In genomic region chr17:57274686-57275085, GRCm38 (mm10) we compare ENCODE assay signal across 7 mouse cellular contexts. TPM values are rescaled to one million over a fixed set of nuclear protein-coding genes. Genes with fewer than 3 reads are reported as not detected.
A peak's percentile ranks its signal among the peaks of the same experiment; 100 is the strongest.
DNase-seq lines count a peak whose midpoint lies in the region; ATAC-seq and TF ChIP-seq lines count a peak whose summit lies in the region.

No protein-coding gene starts in this region.

- H3K4me1 ChIP-seq in lung, postnatal 0 days (ENCODE audit: insufficient read depth, low read depth, low read length), result peaks cover 3% of the 10 kb centered on the region; the same call in 1 of the 2 replicates
- peaks cover 13% of the 10 kb centered on the region; the same call in 1 of the 2 replicates for H3K4me1 ChIP-seq in embryonic facial prominence, embryonic 14.5 days (ENCODE audit: control insufficient read depth, insufficient read depth, low read length)
- peaks cover 10% of the 10 kb centered on the region for H3K4me1 ChIP-seq in liver, embryonic 11.5 days (replicated peaks; ENCODE audit: control insufficient read depth, insufficient read depth, low read length)
- H3K4me1 ChIP-seq in stomach, embryonic 16.5 days (ENCODE audit: control insufficient read depth, insufficient read depth, low read length), result peaks cover 15% of the 10 kb centered on the region

- H3K27ac ChIP-seq in lung, postnatal 0 days (ENCODE audit: low read length), result peak overlapping the region; percentile 91
- H3K27ac ChIP-seq in embryonic facial prominence, embryonic 14.5 days (replicated peaks; ENCODE audit: low read depth, low read length), result no peak overlapping the region
- H3K27ac ChIP-seq in liver, embryonic 11.5 days (ENCODE audit: low read depth, low read length), result no peak overlapping the region
- peak overlapping the region; percentile 78 for H3K27ac ChIP-seq in stomach, embryonic 16.5 days (ENCODE audit: low read length)

- TF ChIP-seq EP300 in lung, postnatal 0 days (IDR thresholded peaks at IDR 0.05), result no peak

- 3% methylated on average over 15 of the region's 15 CpGs for WGBS in lung, postnatal 0 days
- WGBS in embryonic facial prominence, embryonic 14.5 days, result 6% methylated on average over 15 of the region's 15 CpGs
- 6% methylated on average over 15 of the region's 15 CpGs for WGBS in liver, embryonic 11.5 days
- 4% methylated on average over 15 of the region's 15 CpGs for WGBS in stomach, embryonic 16.5 days

- no peaks in the 10 kb centered on the region for H3K36me3 ChIP-seq in lung, postnatal 0 days (ENCODE audit: insufficient read depth, low read length)
- no peaks in the 10 kb centered on the region for H3K36me3 ChIP-seq in embryonic facial prominence, embryonic 14.5 days (ENCODE audit: control insufficient read depth, insufficient read depth, low read length)
- no peaks in the 10 kb centered on the region for H3K36me3 ChIP-seq in liver, embryonic 11.5 days (ENCODE audit: control insufficient read depth, insufficient read depth, low read length)
- H3K36me3 ChIP-seq in stomach, embryonic 16.5 days (ENCODE audit: control insufficient read depth, insufficient read depth, low read length), result no peaks in the 10 kb centered on the region

- no peak for ATAC-seq in lung, postnatal 0 days
- 0 out of 2 replicates have a peak, but pooled peaks have one; percentile 2 for ATAC-seq in embryonic facial prominence, embryonic 14.5 days (ENCODE audit: low read depth)
- ATAC-seq in liver, embryonic 11.5 days (replicated peaks; ENCODE audit: low FRiP score), result no peak
- no peak for ATAC-seq in stomach, embryonic 16.5 days (ENCODE audit: insufficient read depth, low FRiP score)

- no peaks in the 10 kb centered on the region for H3K27me3 ChIP-seq in lung, postnatal 0 days (replicated peaks; ENCODE audit: insufficient read depth, low read length)
- H3K27me3 ChIP-seq in embryonic facial prominence, embryonic 14.5 days (replicated peaks; ENCODE audit: control insufficient read depth, insufficient read depth, low read length), result peaks cover 10% of the 10 kb centered on the region
- H3K27me3 ChIP-seq in liver, embryonic 11.5 days (replicated peaks; ENCODE audit: control insufficient read depth, insufficient read depth, low read length), result peaks cover 23% of the 10 kb centered on the region
- peaks cover 3% of the 10 kb centered on the region; the same call in 1 of the 2 replicates for H3K27me3 ChIP-seq in stomach, embryonic 16.5 days (ENCODE audit: control insufficient read depth, insufficient read depth, low read length)

- TF ChIP-seq CTCF in lung, postnatal 0 days (IDR thresholded peaks at IDR 0.05), result peak; percentile 31

- DNase-seq in lung, postnatal 0 days (ENCODE audit: low spot score), result peak; percentile 48
- DNase-seq in lung, postnatal 14 days, result no peak
- DNase-seq in embryonic facial prominence, embryonic 14.5 days (ENCODE audit: low spot score), result peak; percentile 16
- no peak for DNase-seq in liver, embryonic 11.5 days (ENCODE audit: low spot score)
- DNase-seq in cerebellum, adult 11-12 months, result no peak
- DNase-seq in thymus, postnatal 4 days, result no peak

- H3K4me2 ChIP-seq in lung, postnatal 0 days (replicated peaks; ENCODE audit: low read depth, low read length), result peak overlapping the region; percentile 75
- H3K4me2 ChIP-seq in embryonic facial prominence, embryonic 14.5 days (ENCODE audit: low read depth, low read length), result peak overlapping the region; percentile 81
- peak overlapping the region; percentile 89 for H3K4me2 ChIP-seq in liver, embryonic 11.5 days
- peak overlapping the region; percentile 92 for H3K4me2 ChIP-seq in stomach, embryonic 16.5 days (ENCODE audit: low read depth, low read length)

- H3K9ac ChIP-seq in lung, postnatal 0 days (replicated peaks; ENCODE audit: low read depth), result peak overlapping the region; percentile 50
- peak overlapping the region; percentile 65 for H3K9ac ChIP-seq in embryonic facial prominence, embryonic 14.5 days (ENCODE audit: low read depth, low read length)
- H3K9ac ChIP-seq in liver, embryonic 11.5 days (ENCODE audit: low read depth, low read length), result peak overlapping the region; percentile 10; the same call in 1 of the 2 replicates
- peak overlapping the region; percentile 76 for H3K9ac ChIP-seq in stomach, embryonic 16.5 days (ENCODE audit: low read length)

- no peaks in the 10 kb centered on the region for H3K9me3 ChIP-seq in lung, postnatal 0 days (ENCODE audit: low read length)
- no peaks in the 10 kb centered on the region for H3K9me3 ChIP-seq in embryonic facial prominence, embryonic 14.5 days (ENCODE audit: control insufficient read depth, low read length)
- H3K9me3 ChIP-seq in liver, embryonic 11.5 days (ENCODE audit: control insufficient read depth, low read length), result no peaks in the 10 kb centered on the region
- no peaks in the 10 kb centered on the region for H3K9me3 ChIP-seq in stomach, embryonic 16.5 days (replicated peaks; ENCODE audit: control insufficient read depth, low read length)

- peak overlapping the region; percentile 61 for H3K4me3 ChIP-seq in lung, postnatal 0 days (ENCODE audit: low read depth, low read length)
- peak overlapping the region; percentile 59 for H3K4me3 ChIP-seq in embryonic facial prominence, embryonic 14.5 days (ENCODE audit: low read depth, low read length)
- H3K4me3 ChIP-seq in liver, embryonic 11.5 days (ENCODE audit: low read depth, low read length), result peak overlapping the region; percentile 51
- peak overlapping the region; percentile 69 for H3K4me3 ChIP-seq in stomach, embryonic 16.5 days (replicated peaks; ENCODE audit: low read length)

RNA-seq across cellular contexts. Expression of gene Vav1, which starts 4.2 kb away (rescaled TPM):
- 4.8 and 5.4 TPM in 2 replicates for polyA plus RNA-seq in lung, postnatal 0 days (2015; fragmentation: Nextera tagmentation; extraction: Ambion mirVana)
- 4.0 and 4.8 TPM in 2 replicates for polyA plus RNA-seq in embryonic facial prominence, embryonic 14.5 days (2014; fragmentation: Nextera tagmentation; extraction: Ambion mirVana)
- polyA plus RNA-seq in liver, embryonic 11.5 days (2014; fragmentation: Nextera tagmentation; extraction: Ambion mirVana), result 18.7 and 20.6 TPM in 2 replicates
- polyA plus RNA-seq in stomach, embryonic 16.5 days (2015; fragmentation: Nextera tagmentation; extraction: Ambion mirVana), result 3.9 and 5.8 TPM in 2 replicates

RNA-seq across cellular contexts. Expression of gene Trip10, which starts 25.4 kb away (rescaled TPM):
- 46.4 and 58.9 TPM in 2 replicates for polyA plus RNA-seq in lung, postnatal 0 days (2015; fragmentation: Nextera tagmentation; extraction: Ambion mirVana)
- 32.3 and 36.0 TPM in 2 replicates for polyA plus RNA-seq in embryonic facial prominence, embryonic 14.5 days (2014; fragmentation: Nextera tagmentation; extraction: Ambion mirVana)
- 25.5 and 25.9 TPM in 2 replicates for polyA plus RNA-seq in liver, embryonic 11.5 days (2014; fragmentation: Nextera tagmentation; extraction: Ambion mirVana)
- 45.4 and 46.9 TPM in 2 replicates for polyA plus RNA-seq in stomach, embryonic 16.5 days (2015; fragmentation: Nextera tagmentation; extraction: Ambion mirVana)

RNA-seq across cellular contexts. Expression of gene Gpr108, which starts 26.4 kb away (rescaled TPM):
- 48.4 and 48.8 TPM in 2 replicates for polyA plus RNA-seq in lung, postnatal 0 days (2015; fragmentation: Nextera tagmentation; extraction: Ambion mirVana)
- polyA plus RNA-seq in embryonic facial prominence, embryonic 14.5 days (2014; fragmentation: Nextera tagmentation; extraction: Ambion mirVana), result 36.9 and 37.1 TPM in 2 replicates
- polyA plus RNA-seq in liver, embryonic 11.5 days (2014; fragmentation: Nextera tagmentation; extraction: Ambion mirVana), result 26.5 and 30.7 TPM in 2 replicates
- 50.0 and 52.0 TPM in 2 replicates for polyA plus RNA-seq in stomach, embryonic 16.5 days (2015; fragmentation: Nextera tagmentation; extraction: Ambion mirVana)

RNA-seq across cellular contexts. Expression of gene C3, which starts 46.8 kb away (rescaled TPM):
- 50.2 and 55.0 TPM in 2 replicates for polyA plus RNA-seq in lung, postnatal 0 days (2015; fragmentation: Nextera tagmentation; extraction: Ambion mirVana)
- polyA plus RNA-seq in embryonic facial prominence, embryonic 14.5 days (2014; fragmentation: Nextera tagmentation; extraction: Ambion mirVana), result 2.0 and 4.6 TPM in 2 replicates
- 71.7 and 82.8 TPM in 2 replicates for polyA plus RNA-seq in liver, embryonic 11.5 days (2014; fragmentation: Nextera tagmentation; extraction: Ambion mirVana)
- polyA plus RNA-seq in stomach, embryonic 16.5 days (2015; fragmentation: Nextera tagmentation; extraction: Ambion mirVana), result 17.0 and 19.5 TPM in 2 replicates

Comparison
In these comparisons a context has a peak if more than half of its experiments do, and no peak if none do; other contexts are left out.
1. DNase-seq: peak in lung, postnatal 0 days (single experiment) and embryonic facial prominence, embryonic 14.5 days (single experiment); none in lung, postnatal 14 days (single experiment), liver, embryonic 11.5 days (single experiment), cerebellum, adult 11-12 months (single experiment) and thymus, postnatal 4 days (single experiment).
2. H3K27ac ChIP-seq: peak in lung, postnatal 0 days (single experiment) and stomach, embryonic 16.5 days (single experiment); none in embryonic facial prominence, embryonic 14.5 days (single experiment) and liver, embryonic 11.5 days (single experiment).
3. H3K9ac ChIP-seq: peak in every context shown above with its lines; median percentile 76 in stomach, embryonic 16.5 days; 65 in embryonic facial prominence, embryonic 14.5 days; 50 in lung, postnatal 0 days; 10 in liver, embryonic 11.5 days.
4. Peak in every context shown above with its lines, with median percentiles within 50 percentile points of each other: H3K4me2 ChIP-seq and H3K4me3 ChIP-seq.